Mouse (Mus musculus) CD4-positive helper T cell, adult 2 months (primary cell): ENCODE data around the gene Stard5.

ENCODE experiments used
- DNase-seq: peaks from one replicate; pipeline ENCODE4 v3.0.0-alpha.2; 2012; ENCODE audit warnings: low read depth, missing footprints, low spot score

Stard5 gene

DNA sequence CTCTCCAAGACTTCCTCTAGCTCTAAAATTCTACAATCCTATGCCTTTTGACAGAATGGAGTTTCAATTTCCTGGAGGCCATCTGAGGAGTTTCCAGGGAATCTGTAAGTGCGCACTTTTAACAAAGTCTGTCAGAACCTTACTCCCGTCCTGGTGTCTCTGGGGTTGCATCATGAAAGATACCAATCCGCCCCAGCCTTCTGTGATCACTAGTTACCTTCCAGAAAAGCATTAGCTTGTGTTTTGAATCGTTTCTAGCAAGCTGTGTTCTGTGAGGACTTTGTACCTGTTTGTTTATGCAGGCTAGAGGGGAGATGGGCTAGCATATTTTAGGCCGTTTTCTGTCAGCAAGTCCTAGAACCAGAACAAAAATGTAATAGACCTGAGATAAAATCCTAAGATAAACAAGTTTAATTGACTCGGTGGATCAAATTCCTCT lies 942 bp downstream of the Stard5 start:
- DNase-seq = no peak

DNA sequence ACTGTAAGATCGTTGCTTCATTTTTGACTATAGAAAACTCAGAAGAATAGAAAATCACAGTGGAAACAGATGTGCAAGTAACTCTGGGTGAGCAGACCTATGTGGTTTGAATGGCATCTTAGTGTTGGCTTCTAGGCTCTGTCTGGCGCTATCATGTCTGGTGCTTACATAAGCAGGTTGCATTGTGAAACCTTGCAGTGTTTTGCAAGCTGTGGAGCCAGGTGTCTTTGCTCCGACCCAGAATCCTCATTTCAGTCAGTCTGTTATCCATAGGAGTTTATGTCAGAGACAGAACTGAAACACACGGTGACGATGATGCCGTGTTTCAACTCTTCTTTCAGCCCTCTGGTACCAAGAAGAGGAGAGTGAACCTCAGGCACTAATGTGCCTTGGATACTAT lies 2.1 kb downstream of the Stard5 start:
- no peak for DNase-seq

DNA sequence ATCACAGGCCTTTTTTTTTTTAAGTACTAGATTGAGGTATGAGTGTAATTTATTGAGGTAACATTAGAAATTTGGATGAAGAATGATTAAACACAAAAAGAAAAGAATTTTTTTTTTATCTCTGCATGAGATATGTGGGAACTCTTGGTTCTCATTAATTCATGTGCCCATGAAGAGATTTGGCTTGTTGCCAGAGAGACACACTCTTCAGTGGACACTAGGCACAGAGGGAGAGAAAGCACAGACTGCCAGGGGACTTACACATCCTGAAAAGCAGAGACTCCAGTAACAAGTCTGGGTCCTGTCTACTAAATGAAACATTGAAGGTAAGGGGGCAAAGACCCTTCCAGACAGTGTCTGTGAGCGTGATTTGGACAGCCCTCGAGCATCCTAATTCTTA lies 4.0 kb downstream of the Stard5 start:
- no peak for DNase-seq

DNA sequence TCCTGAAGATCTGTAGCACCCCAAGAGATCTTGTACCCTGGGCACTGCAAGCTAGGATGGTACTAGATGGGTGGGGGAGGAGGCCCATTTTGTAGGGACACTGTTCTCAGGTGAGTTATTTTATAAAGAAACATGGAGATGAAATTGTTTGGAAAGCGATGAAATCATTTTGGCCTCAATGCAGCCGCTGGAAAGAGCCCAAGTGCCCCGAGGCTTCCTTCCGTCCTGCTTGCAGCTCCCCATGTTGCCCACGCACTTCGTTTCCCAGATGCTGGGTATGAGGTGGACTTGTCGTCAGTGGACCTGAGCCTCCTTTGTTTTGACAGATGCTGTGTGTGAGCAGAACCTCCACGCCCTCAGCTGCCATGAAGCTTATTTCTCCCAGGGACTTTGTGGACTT lies 4.7 kb downstream of the Stard5 start:
- DNase-seq = no peak

DNA sequence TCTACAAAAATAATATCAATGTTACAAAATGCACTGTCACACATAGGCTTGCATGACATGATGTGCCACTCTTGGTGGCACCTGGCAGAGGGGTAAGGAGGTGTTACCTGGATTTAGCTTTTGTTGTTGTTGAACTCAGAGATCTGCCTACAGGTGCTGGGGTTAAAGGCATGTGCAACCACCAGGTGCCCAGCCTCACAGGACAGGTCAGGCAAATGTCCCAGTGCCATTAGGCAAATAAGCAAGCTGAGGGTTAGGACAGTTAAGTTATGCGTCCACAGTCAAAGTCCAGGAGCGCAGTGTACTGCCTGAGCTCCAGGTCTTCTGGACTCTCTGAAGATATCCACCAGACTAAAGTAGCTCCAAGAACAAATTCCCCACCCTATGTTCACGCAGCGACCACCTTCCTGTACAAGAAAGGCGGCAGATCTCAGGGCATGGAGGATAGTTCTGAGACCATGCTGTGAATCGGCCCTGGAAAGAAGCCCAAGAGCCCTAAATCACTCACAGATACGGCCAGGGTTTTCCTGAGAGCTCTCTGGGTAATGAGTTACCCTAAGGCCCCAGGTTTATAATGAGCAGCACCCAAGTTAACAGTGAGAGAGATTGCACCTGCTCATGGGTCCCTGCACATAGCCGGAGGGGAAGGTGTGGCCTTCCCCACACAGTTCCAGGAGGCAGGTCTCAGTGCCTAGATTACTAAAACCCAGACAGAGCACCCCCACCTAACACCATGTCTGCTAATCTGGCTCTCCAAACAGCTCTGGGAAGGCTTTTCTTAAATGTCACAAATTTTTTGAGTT lies 6.2 kb downstream of the Stard5 start:
- DNase-seq = no peak

DNA sequence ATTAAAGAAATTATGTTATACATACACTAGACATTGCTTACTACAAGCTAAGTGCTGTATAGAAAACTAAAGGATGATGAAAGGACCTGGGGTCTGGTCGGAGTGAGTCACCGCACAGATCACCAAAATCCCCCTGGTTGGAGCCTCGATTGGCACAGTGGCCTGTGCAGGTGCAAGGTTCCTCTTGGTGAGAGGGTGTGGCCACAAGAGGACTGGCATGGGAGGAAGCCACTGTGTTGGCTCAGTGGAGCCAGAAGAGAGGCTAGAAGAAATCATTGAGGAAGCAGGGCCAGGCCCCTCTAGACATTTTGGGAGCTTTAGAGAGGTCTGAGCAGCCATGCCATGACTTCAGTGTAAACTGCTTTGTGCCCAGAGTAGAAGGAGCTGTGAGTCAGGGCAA lies 7.3 kb downstream of the Stard5 start:
- DNase-seq = no peak

DNA sequence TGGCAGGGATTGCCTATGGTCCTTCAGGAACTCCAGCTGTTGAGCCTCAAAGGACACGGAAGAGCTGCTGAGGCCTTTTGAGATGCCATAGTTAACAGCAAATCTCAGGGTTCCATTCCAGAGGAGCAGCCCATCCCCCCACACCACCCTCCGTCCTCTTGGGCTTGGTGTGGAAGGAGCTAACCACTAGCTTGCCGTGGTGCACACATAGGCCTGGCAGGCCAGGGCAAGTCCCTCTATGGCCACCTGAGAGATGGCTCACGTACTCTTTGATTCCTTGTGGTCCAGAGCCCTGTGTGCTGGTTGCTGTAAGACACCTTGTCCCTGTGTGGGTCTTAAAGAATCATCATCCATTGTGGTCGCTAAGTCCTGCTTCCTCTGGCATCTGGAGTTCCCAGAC lies 8.8 kb downstream of the Stard5 start:
- DNase-seq = no peak

DNA sequence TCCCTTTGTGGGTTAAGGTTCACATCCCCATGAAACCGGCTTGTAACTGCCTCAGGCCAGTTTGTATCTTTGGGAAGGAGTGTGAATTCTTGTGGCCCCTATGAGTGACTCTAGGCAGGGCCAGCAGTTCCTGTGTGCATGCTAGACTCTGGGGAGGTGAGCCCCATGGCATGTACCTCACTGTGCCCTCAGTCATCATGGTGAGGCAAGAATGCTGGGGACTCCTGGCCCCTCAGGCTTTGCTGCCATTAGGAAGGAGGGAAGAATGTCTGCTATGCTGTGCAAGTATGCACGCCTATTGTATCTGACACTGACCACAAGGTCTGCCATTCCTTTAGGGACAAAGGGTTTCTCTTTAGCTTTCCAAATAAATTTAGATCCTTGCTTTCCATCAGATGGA lies 9.4 kb downstream of the Stard5 start:
- no peak for DNase-seq

DNA sequence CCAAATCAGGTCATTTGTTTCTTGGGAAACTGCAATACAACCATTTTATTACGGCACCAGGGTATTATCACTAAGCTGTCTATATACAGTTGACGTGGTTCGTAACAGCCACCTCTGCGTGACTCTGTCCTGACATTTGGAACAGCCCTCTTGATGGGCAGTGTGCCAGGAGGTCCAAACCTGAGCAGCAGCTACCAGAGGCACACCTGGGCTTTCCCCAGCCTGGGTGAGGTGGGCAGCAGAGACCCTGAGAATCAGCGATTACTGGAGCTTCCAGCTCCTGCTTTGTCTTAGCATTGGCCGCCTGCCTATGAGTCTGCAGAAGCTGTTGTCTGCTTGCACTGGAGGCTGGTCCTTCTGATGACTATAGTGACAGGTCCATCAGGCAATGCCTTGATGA lies 11.8 kb downstream of the Stard5 start:
- DNase-seq = no peak

DNA sequence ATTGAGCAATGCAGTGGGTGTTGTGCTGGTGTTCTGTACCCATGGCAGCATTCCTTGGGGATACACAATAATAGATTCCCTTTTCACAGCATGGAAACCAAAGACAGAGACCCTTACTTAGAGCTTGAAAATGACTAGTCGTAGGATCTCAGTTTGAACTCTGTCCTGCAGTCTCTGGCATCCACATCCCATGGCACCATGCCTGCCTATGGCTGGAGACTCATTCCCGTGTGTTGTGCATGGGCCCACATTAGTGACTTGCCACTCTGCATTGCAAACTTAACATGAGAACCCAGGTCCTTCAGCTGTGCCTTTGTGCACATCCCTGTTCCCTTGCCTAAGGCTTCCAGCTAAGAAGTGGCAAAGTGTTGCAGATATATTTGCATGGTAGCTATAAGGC lies 13.0 kb downstream of the Stard5 start:
- DNase-seq = no peak

DNA sequence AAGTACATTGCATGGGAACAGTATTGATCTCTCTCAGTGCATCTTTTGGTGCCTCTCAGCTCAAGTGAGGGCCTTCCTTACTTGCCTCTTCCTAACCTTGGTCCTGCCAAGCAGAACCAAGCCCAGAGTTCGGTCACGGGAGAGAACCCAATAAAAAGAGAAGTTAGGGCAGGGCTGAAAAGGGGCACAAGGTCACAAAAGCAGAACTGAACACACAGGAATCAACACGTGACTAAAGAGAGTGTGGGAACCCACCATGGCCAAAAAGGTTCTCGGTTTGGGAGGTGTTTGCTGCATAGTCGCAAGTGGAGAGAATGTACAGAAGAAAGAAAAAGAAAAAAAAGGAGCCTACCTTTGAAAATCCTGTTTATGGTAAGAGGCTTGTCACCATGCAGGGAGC lies 13.7 kb downstream of the Stard5 start:
- no peak for DNase-seq

DNA sequence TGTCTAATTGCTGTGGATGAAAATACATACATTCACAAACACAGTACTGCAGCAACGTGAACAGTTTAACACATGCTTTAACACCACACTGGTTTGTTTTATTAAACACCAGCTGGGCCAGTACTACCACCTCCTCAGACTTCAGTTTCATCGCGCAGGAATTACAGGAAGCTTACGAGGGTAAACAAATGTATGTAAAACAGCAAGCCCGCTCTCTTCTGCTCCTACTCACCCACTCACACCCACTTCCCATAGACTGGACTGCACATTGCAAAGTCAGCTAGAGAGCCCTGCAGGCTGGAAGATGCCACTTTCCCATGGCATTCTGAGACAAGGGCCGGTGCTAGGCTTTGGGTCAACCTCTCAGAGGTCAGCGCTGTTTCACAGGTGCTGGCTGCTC lies 17.0 kb downstream of the Stard5 start:
- DNase-seq = no peak

DNA sequence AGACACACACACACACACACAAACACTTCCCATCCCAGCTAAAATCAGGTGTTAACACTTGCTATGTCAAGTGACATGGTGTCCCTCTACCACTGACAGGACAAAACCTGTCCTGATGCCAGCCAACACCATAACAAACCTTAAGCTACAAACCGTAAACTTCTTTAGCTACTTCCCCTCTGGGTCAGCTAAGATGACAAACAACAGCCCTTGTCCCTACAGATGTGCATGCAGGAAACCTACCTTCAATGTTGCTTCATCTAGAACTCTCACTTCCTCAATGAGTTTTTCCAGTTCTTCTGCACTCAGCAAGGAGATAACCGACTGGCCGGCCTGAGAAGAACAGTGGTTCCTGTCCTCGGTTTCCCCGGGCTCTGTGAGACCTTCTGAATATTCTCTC lies 18.9 kb downstream of the Stard5 start:
- DNase-seq = no peak

DNA sequence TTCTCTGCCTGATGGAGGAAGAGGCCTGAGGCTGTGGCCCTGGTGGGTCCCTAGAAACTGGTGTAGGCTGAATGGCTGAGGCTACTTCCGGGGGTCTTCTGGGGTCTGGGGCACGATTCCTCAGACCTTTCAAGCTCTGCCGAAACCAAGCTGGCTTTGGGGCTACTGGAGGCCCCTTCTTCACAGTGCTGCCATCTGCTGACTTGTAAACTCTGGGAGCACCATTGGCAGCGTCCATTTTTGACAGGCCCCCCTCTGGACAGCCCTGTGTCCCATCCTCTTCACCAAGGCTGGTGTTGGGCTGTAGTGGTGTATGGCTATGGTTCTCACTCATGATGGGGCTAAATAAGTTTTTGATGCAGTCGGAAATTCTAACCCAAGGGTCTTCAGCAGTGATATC lies 20.7 kb downstream of the Stard5 start:
- DNase-seq = no peak

DNA sequence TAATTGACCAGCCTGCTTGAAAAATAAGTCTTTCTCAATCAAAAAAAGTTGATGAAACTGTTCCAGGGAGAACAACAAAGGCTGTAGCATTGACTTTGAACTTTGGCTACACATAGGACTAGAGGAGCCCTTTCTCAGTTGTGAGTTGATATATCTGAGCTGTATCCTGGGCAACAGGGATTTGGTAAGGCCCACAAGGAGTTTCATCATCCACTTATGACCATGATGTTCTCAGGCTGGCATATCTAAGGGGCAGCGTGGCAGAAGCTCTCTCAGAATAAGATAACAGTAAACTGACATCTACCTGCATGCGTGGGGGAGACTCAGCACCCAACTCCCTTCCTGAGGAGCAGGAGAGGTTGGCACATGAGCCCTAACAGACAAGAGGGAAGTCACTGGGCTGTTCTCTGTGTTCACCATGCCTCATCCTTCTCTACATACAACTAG lies 21.9 kb downstream of the Stard5 start:
- no peak for DNase-seq

DNA sequence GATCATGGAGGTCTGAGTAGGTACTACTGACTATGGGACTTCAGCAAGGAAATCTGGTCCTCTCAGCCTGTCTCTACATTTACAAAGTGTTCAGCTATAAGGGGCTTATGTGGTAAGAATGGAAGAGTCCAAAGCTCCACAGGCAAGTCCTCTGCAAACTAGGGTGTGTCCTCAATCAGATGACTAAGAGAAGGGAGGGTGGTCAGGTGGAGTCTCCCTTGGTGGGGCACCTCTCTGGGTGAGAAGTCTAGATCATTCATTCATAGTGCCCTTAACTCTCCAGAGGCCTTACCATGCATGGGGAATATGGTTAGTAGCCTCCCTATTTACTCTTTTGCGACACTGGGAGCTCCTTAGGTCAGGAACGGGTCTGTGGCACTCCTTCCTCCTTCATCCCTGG lies 22.4 kb downstream of the Stard5 start:
- DNase-seq = peak; percentile 40

DNA sequence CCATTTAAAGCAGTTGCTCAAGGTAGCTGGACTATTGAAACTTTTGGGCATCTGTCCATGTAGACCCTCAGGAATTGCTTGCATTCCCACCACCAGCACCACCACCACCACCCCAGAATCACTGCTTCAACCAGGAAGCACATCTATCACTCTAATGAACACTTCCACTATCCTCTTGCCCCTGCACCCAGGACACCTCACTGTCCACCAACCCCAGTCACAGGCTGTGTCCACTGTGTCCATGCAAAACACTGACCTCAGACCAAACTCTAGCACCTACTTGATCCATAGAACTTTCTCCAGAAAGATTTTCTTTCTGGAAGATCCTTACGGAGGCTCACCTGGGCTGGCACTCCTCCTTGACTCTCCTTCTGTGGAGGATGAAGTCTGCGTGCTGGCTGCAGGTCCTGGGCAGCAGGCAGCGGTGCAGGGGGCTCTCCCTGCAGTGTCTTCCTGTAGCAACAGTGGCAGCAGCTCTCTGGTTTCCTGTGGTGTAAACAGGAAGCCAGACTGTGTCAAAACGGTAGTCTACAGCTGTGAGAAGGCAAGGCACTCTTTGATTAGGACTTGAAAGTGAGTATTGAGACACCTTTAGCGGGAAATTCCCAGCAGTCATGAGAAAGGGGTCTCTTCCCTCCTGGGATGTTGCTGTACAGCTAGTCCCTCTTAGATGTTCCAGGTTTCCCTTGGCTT lies 23.3 kb downstream of the Stard5 start:
- peak; percentile 92 for DNase-seq

DNA sequence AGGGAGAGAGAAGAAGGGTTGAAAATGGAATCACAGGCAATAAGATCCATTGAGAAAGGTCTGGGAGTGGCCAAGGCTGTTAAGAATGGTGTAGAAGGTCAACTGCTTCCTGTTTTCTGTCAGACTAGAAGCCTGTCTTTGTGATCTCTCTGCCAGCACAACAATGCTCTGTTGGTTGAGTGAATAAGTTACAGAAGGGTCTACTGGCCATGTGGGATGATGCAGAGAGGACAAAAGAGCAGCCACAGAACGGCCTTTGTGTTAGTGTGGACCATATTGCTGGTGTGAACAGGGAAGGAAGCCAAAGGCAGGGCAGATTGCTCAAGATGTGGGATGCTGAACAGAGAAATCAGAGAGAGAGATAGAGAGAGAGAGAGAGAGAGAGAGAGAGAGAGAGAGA lies 27.0 kb downstream of the Stard5 start:
- DNase-seq = no peak

DNA sequence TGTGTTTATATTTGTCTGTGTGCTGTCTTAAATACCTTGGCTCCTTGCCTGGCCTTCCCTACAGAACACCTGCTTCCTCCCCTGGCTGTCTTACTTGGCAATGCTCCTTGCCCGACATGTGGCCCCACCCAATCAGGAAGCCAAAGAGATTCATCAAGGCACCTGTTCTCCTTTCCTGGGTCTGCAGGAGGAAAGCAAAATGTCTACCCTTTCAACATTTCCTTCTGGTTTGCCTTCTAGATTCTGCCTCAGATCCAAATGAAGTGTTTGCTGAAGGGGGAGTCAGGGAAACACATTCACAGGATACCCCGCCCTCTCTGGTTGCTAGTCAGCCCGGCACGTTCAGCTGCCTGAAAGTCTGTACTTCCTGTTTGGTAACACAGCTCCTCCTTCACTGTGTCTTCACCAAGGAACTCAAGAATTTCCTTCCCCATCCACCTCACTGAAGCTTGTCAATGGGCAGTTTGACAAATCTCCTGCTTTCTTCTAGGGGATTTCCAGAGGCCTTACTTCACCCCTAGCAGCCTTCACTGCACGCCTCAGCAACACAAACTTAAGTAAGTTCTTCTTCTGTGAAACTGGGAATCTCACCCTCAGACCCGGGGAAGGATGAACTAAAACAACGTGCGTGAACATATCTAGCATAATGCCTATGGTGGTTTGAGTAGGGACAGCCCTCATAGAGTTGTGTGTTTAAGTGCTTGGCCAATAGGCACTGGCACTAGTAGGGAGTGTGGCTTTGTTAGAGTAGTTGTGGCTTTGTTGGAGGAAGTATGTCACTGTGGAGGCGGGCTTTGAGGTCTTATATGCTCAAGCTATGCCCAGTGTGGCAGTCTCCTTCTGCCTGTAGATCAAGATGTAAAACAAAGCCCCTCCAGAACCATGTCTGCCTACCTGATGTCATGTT lies 27.7 kb downstream of the Stard5 start:
- peak; percentile 86 for DNase-seq

DNA sequence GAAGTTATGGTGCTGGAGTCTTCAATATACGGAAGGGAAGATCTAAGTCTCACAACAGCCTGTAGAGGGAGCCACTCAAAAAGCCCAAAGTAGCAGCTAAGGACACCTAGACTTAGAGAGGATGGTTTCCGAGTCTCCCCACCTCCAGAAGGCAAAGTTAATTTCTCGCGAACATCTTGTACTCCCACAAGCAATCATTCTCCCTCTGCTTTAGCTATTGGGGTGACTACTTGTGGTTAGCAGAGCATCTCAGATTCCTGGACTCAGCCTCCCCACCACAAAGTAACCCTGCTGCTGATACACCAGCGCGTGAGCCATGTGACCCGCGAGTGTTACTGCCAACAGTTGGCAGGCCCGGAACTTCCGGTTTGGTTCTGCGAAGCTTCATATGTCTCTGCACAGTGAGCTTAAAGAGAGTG lies 28.5 kb downstream of the Stard5 start:
- peak; percentile 91 for DNase-seq

DNA sequence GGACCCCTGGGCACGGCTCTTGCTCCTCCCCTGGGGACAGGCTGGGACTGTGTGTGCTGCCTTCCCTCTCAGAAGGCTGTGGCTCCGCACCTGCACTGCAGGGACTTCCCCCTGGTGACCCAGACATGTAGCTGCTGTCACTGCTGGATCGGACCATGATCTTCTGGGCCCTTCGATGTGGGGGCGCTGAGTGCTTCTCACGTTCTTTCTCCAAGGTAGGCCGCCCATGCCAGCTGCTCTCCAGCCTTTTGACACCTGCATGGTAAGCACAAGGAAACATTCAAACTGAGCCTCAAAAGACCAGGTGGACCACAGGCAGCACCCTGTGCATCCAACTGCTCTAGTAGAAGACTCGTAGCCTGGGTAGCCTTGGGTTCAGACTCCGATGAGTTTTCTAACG lies 29.3 kb downstream of the Stard5 start:
- DNase-seq = peak; percentile 63

DNA sequence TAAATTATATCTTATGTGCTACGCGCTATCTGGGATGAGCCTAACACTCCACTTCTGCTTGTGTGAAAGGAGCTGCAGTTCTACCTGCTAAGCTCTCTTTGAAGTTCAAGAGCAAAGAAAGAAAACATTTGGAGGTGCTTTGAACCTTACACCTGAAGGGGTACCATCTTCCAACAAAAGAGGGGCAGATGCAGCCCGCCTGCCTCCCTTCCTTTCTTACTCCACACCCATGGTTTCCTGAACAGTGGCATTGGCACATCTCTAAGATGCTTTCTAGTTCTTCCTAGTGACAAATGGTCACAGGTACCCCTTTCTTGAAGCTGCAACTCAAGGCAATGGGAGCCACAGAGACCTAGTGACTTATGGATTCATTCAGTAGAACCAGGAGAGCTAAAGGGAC lies 30.0 kb downstream of the Stard5 start:
- no peak for DNase-seq
